Comparison of ENCODE assay signal across 11 mouse cellular contexts in the genomic region with DNA sequence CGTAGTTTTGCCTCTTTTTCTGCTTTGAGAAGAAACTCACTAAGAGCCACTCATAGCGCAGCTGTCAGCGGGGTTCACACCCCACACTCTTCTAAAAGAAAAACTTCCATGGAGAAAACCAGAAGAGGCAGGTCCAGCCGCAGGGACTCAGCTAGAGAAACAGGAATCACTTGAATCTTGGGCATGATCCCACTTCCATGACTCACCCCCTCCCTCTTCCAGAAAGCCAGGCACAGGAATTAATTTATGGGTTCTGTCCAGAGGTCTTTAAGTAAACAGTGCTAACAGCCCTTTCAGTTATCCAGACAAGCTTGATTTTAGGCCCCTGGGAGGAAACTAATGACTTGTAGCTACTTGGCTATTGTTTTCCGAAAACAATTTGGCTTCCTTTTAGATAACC.
DNase-seq lines count a peak whose midpoint lies in the region; ATAC-seq and TF ChIP-seq lines count a peak whose summit lies in the region.
"Had no signal": no experiment of that assay in that cellular context is flagged by ENCODE, and none has a peak within 500 bp of the region (broad histone marks: within the 10 kb centered on the region; RNA-seq: fewer than 3 reads in every experiment).

No protein-coding gene starts in this region.

- peak; percentile 56; the same call in 1 of the 2 replicates for ATAC-seq in stomach, postnatal 0 days (ENCODE audit: low FRiP score, low TSS enrichment)
- ATAC-seq in midbrain, embryonic 11.5 days (ENCODE audit: low FRiP score) = no peak

- TF ChIP-seq EP300 in stomach, postnatal 0 days (optimal IDR thresholded peaks at IDR 0.05) = peak; percentile 62

- no peak overlapping the region for H3K9ac ChIP-seq in stomach, postnatal 0 days (ENCODE audit: low read length)
- H3K9ac ChIP-seq in midbrain, embryonic 11.5 days (ENCODE audit: low read length) = no peak overlapping the region

- peak; percentile 8 for DNase-seq in ovary, adult 18-20 months (ENCODE audit: low spot score)
- DNase-seq in ovary, postnatal 10 days (ENCODE audit: low spot score) = no peak
- DNase-seq in gastrocnemius, adult 18-20 months (ENCODE audit: low spot score) = peak; percentile 43
- DNase-seq in kidney, postnatal 4 days = peak; percentile 22 to 41
- peak; percentile 26 for DNase-seq in stomach, postnatal 0 days (ENCODE audit: low spot score)
- no peak for DNase-seq in midbrain, embryonic 11.5 days (ENCODE audit: low spot score, missing footprints)
- DNase-seq in left cerebral cortex, adult 9 months (ENCODE audit: low spot score in 2 of 2) = no peak
- DNase-seq in right cerebral cortex, postnatal 4 days = no peak
- DNase-seq: cerebellum, adult 11-12 months; layer of hippocampus, postnatal 36 days had no signal

- H3K4me1 ChIP-seq in stomach, postnatal 0 days (replicated peaks; ENCODE audit: control insufficient read depth, insufficient read depth) = peaks cover 5% of the 10 kb centered on the region
- no peaks in the 10 kb centered on the region for H3K4me1 ChIP-seq in midbrain, embryonic 11.5 days (ENCODE audit: control insufficient read depth, insufficient read depth, low read length)

- H3K4me3 ChIP-seq in stomach, postnatal 0 days (ENCODE audit: low read depth, low read length) = no peak overlapping the region
- no peak overlapping the region for H3K4me3 ChIP-seq in midbrain, embryonic 11.5 days (ENCODE audit: low read depth, low read length)

- H3K36me3 ChIP-seq in stomach, postnatal 0 days (ENCODE audit: control insufficient read depth, insufficient read depth, low read length) = no peaks in the 10 kb centered on the region
- H3K36me3 ChIP-seq in midbrain, embryonic 11.5 days (ENCODE audit: control insufficient read depth, insufficient read depth, low read length) = no peaks in the 10 kb centered on the region
- H3K36me3 ChIP-seq: G1E had no signal

- H3K27ac ChIP-seq in stomach, postnatal 0 days (replicated peaks) = no peak overlapping the region
- H3K27ac ChIP-seq in midbrain, embryonic 11.5 days (ENCODE audit: low read depth, low read length) = no peak overlapping the region

- 18% methylated on average over 5 of the region's 5 CpGs for WGBS in stomach, postnatal 0 days
- 77% methylated on average over 5 of the region's 5 CpGs for WGBS in midbrain, embryonic 11.5 days

- no peak for TF ChIP-seq CTCF in stomach, postnatal 0 days (IDR thresholded peaks at IDR 0.05; ENCODE audit: low read depth)

- H3K9me3 ChIP-seq in stomach, postnatal 0 days (ENCODE audit: control insufficient read depth, low read length) = no peaks in the 10 kb centered on the region
- no peaks in the 10 kb centered on the region for H3K9me3 ChIP-seq in midbrain, embryonic 11.5 days (ENCODE audit: control insufficient read depth, low read length)
- H3K9me3 ChIP-seq: G1E had no signal

- H3K27me3 ChIP-seq in stomach, postnatal 0 days (ENCODE audit: control insufficient read depth, insufficient read depth, low read length) = no peaks in the 10 kb centered on the region
- H3K27me3 ChIP-seq in midbrain, embryonic 11.5 days (ENCODE audit: control insufficient read depth, insufficient read depth, low read length) = no peaks in the 10 kb centered on the region

- H3K4me2 ChIP-seq in stomach, postnatal 0 days (replicated peaks; ENCODE audit: low read depth) = no peak overlapping the region
- H3K4me2 ChIP-seq in midbrain, embryonic 11.5 days = no peak overlapping the region

Comparison
In these comparisons a context has a peak if more than half of its experiments do, and no peak if none do; other contexts are left out.
1. DNase-seq: peak in ovary, adult 18-20 months (single experiment), gastrocnemius, adult 18-20 months (single experiment), kidney, postnatal 4 days (2 of 2) and stomach, postnatal 0 days (single experiment); none in ovary, postnatal 10 days (single experiment), midbrain, embryonic 11.5 days (single experiment), left cerebral cortex, adult 9 months (0 of 2) and right cerebral cortex, postnatal 4 days (single experiment).